Mouse (Mus musculus): Measurements from ENCODE around the gene I830077J02Rik. TPM values are rescaled to one million over a fixed set of nuclear protein-coding genes. Genes with fewer than 3 reads are reported as not detected.
"Not testable (repeated sequence)": the region's sequence is repeated elsewhere in the genome, so short reads cannot be mapped to it uniquely, and the experiment has no call there.

I830077J02Rik gene
- under 1 TPM; 0.28 to 0.64 TPM for total RNA-seq (2021)
- long read RNA-seq, experiment 1, partial matches to known transcripts = 0 of 1 reads
- long read RNA-seq, experiment 1, other reads (novel, unspliced or antisense) = 1 of 1 reads
- long read RNA-seq, experiment 2, partial matches to known transcripts = 0 of 1 reads
- long read RNA-seq, experiment 2, other reads (novel, unspliced or antisense) = 1 of 1 reads

DNA sequence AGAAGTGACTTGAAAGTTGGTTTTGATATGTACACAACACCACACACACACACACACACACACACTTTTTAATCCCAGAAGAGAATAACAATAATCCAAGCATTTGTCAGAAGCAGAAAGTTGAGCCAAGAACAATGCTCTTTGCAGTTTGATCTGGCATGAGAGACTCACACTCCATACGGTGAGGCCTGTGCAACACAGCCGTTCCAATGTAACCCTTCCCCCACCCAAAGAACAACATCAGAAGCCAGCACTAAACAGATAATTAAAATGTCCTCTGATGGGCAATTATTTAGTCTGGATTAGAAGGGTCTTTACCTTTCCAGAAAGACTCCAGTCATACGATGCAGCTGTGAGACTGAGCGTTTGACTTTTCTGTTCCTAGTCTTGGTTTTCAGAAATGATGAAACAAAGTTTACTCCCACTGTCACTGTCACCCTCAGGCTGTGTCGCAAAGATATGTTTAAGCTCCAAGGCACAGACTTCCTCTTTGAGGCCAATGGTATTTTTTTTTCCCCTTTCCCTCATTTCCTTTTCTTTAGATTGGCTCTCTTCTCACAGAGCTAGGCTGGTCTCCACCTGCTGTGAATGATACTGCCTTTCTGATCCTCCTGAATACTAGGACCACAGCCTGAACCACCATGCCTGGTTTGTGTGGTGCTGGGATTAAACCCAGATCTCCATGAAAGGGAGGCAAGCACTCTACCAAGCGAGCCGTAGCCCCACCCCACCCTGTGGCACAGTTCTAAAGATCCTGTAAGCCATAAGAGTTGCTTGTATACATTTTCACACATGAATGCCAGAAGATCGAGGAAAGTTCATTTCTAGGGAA, at the start of gene I830077J02Rik:
I830077J02Rik (minus strand) TSS at position 425 of the 832 bp plus-strand sequence.
- no peak for DNase-seq

DNA sequence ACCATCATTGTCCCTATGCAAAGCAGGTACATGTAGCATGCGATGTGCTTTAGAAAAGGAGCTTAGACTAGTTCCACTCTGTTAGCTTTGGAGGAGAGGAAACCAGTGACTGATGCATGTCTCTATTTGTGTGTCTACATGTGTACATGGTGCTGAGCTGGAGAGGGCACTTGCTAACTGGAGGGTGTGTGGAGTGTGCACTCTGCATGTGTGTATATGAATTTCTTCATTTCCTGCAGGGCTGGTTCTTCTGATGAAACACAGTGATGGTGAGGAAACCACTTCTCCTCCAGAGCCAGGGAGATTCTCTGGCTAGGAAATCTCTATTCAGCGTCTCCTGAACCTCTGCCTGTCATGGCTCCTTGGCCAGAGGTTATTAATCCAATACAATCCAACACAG, 41.7 kb upstream of the I830077J02Rik start:
- no peak for DNase-seq

DNA sequence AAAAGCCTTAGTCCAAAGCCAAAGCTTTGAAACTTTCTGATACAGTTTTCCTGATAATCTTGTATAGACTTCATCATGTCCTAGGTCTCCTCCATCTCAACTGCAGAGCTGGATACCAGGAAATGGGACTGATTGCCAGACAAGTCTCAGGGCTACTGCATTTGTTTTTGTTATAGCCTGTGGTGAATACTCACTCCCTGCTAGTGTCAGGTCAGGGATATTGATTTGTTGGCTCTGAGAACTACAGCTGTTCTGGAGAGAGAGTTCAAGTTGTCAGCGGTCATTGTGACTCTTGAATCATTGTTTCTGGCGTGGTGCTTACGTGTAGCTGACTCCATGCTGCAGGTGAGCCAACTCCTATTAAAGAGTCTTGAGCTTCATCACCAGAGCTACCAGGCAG, 40.9 kb upstream of the I830077J02Rik start, which contains the start of gene Ovgp1:
Ovgp1 (plus strand) TSS at position 301 of the 400 bp plus-strand sequence.
- no peak for DNase-seq

DNA sequence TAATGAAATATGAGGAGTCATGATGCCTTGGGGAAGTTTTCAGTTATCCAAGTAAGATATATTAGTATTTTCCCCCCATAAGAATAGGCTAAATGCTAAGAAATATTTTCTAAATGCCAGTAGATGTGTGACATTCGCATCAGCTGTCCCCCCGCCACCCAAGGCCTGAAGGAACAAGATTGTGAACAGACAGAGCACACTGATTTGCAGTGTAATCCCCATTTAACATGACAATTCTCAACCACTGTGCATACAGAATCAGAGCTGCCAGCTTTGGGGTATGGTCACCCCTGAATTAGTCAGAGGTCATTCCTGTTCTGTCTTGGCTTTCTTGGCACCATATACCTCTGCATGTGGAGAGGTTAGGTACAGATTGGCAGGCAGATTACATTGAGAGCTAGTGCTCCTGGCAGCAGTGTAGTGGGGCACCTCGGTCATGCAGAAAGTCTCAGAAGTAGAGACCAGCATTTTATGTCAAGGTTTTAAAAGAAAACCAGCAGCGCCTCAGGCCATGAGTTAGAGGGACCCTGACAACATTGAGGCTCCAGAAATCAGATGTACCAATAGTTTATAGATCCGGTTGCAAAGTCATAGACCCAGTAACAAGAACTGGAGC, 39.5 kb upstream of the I830077J02Rik start:
- DNase-seq = no peak

DNA sequence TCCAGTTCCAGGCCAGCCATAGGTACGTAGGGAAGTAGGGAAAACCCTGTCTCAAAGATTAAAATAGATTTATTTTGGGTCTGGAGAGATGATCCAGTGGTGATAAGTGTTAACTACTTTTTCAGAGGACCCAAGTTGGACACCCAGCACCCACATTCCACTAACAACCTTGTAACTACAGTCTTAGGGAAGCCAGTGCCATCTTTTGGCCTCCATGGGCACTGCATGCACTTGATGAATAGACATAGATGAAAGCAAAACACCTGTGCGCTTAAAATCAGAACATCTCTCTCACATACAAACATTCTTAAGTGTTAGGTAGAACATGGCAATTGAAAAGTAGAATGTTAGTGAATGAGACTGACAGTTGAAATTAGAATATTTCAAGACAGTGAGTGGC, 28.2 kb upstream of the I830077J02Rik start:
- DNase-seq = no peak

DNA sequence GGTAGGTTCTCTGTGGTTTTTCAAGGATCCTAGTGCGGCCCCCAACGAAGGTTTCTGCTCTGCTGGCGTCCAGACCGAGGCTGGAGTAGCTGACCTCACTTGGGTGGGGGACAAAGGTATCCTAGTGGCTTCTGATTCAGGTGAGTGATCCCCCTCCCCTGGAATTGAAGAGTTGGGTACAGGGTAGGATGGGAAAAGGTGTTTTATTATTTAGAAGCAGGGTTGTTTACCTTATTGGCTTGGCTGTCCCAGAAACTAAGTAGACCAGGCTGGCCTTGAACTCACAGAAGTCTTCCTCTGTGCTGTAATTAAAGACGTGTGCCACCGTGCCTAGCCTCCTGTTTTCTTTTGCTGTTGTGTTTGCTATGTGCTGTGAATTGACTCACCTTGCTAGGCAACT, 27.5 kb upstream of the I830077J02Rik start, which contains the start of gene Atp5f1:
Atp5f1 (minus strand) TSS at position 101 of the 400 bp plus-strand sequence.
- no peak for DNase-seq

DNA sequence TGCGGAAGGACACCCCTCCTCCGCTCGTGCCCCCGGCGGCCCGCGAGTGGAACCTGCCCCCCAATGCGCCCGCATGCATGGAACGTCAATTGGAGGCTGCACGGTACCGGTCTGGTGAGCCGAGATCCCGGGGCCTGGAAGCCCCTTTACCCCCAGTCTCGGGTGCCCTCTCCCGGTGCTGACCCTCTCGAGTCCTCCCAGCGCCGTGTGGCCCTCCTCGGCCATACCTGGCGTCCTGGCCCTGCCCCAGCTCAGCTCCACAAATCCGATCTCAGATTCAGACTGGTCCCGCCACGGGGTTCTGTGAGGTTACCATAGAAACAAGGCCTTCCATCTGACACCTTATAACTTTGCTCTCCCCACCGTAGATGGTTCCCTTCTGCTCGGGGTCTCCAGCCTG, 27.1 kb upstream of the I830077J02Rik start:
- no peak for DNase-seq

DNA sequence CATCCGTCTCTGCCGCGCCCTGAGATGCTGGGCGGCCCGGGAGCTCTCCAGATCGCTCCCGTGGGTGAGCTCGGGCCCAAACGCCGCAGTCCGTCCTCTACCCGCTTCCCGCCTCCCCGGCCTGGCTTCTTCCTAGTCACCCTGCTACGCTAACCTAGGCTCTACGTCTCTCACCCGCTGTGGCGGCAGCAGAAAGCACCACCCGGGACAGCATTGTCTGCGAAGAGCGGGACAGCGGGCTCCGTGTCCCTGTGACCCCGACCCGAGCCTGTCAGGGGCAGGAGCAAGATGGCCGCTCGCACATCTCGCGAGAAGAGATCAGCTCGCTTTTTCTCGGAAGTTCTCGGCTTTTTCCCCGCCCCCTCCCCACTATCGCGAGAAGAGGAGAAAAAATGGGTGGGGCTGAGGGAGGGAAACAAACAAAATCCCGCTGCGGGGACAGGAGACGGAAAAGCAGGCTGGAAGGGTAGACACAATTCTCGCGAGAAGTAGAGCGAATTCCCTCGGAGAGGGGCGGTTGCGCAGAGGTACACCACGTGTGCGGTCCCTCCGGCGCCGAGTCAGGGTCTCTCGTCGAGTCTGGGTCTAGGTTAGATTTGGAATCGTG, 26.6 kb upstream of the I830077J02Rik start, which contains the start of gene Wdr77:
Wdr77 (plus strand) TSS at position 396 of the 607 bp plus-strand sequence.
- peak; percentile 94 for DNase-seq

DNA sequence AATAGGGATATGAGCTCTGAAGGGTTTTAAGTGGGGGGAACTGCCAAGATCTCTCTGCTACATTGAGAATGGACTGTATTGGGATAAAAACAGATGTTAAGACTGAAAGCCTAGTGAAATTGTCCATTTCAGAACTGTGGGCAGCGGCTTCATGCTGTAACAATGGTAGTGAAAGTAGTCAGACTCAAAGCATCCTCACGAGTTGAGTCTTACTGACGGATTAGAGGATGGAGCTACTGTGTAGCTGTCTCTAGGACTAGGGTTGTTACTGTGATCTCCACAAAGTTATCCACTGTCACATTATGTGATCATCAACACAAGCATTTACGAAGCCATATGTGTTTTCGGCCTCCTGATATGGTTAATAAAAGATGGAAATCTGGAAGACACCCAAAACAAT, 25.7 kb upstream of the I830077J02Rik start:
- no peak for DNase-seq

DNA sequence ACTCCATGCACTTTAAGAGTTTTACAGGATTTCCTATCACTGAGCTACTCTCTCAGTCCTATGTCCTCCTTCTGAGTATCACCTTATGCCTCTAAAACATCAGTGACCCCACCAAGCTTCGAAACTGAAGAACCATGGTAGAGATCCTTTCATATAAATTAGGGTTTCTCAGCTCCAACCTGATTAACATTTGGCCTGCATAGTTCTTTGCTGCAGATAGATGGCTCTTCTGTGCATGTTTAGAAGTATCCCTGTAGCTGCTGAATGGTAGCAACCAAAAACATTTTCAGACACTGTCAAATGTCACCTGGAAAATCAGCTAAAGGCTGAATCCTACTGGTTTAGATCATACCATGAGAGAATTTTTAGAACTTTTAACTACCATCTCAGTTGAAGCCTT, 24.8 kb upstream of the I830077J02Rik start:
- DNase-seq = no peak

DNA sequence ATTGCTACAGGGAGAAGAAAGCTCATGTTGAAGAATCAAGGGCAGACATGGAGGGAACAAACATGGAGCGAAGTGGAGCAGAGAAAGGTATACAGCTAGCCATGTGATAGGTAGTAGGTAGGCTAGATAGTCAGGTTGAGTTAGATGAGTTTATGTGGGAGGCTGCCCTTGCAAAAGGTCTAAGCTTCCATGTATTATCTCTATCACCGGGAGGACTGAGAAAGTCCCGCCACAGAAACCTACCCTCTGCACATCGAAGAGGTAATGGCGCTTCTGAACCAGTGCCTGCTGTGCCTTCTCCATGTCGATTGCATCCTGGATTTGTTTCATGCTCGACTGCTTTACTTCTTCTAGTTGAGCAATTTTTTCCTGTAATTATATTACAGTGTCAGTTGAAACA, 18.9 kb upstream of the I830077J02Rik start:
- no peak for DNase-seq

DNA sequence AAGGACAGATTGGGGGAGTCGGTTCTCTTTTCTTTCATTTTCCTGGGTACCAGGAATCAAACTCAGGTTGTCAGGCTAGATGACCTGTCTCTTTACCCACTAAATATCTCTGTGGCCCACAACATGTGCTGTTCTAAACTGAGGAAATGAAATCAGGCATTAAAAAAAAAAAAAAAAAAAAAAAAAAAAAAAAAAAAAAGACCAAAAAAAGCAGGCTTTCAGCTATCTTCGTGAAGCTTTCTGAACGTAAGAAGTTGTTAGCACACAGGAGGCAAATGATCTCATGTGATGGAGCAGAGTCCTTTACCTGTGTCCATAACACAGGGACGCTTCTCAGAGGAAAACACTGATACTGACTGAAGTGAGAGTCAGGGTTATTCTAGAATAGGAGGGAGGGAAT, 3.6 kb upstream of the I830077J02Rik start:
- no peak for DNase-seq

DNA sequence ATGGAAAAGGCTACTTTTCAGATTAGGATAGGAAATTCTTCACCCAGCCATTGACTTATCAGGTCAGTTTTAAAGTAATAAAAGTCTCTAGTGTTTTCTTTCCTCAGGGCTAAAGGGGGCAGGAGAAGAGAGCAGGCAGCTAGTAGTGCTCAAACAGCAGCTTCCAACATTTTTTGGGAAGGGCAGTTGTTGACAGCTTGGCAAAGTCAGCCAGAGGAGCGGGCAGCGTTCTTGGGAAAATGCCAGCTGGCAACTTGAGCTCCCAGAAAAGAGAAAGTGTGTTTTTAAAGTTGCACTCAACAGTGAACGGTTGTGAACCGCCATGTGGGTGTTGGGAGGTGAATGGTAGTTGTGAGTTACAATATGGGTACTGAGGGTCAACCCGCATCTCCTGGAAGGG, 2.6 kb upstream of the I830077J02Rik start:
- no peak for DNase-seq

DNA sequence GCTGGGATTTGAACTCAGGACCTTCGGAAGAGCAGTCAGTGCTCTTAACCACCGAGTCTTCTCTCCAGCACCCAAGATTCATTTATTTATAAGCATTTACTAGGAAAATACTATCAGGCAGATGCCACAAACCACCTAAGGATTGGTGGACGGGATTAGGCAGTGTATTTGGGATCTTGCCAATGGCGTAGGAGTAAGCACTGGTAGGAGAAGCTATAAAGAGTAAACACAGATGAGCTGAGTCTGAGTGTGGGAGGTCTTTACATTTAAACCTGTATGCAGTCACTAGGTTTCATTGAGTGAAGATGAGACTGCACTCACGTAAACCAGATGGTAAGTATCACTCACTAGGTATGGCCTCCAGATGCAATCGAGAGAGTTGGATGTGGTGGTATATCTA, 1.5 kb upstream of the I830077J02Rik start:
- no peak for DNase-seq

DNA sequence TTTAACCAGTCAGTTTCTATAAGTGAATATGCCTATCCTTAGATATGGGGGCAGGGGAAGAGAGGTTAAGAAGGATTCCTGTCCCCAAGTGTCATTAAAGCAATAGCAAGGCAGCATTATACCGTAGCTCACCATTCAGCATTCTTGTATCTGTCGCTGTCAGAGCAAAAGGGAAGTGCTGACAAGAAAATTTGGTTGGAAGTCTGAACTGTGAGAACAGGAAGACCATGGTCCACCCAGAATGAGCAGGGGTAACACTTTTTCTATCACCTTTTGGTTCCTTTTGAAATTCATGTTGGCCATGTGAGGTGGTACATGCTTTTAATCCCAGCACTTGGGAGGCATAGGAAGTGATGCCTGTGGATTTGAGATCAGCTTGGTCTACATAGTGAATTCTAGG, 1.4 kb downstream of the I830077J02Rik start:
- DNase-seq = no peak

DNA sequence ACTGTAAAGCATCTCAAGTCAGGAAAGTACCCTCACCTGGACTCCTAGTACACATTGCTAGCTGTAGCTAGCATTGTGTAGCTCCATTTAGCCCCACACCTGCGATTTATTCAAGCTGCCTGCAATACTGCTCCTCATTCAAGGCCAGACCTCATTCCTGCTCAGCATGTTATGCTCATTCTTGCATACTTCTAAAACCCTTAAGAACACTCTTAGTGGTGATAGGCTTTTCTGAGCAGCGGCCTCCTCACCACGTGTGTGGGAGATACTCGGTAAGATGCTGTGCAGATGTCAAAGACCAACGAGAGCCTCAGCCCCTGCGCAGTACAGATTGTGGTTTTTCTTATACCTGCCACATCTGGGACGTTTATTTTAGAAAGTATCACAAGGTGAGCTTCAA, 2.6 kb downstream of the I830077J02Rik start:
- no peak for DNase-seq

DNA sequence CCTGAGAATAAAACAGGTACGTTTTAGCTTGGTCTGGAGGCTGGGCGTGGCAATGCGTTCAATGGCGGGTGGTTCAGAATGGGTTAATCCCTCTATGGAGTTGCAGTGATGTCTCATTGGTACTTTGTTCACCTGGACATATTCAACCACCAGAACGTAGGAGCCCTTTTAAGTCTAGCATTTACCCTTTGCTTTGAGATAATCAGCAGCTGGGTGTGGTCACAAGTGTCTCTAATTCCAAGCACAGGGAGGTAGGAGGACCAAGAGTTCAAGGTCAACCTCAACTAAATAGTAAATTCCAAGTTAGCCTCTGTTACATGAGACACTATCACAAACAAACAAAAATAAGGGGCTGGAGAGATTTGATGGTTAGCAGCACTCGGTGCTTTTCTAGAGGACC, 3.7 kb downstream of the I830077J02Rik start:
- no peak for DNase-seq

DNA sequence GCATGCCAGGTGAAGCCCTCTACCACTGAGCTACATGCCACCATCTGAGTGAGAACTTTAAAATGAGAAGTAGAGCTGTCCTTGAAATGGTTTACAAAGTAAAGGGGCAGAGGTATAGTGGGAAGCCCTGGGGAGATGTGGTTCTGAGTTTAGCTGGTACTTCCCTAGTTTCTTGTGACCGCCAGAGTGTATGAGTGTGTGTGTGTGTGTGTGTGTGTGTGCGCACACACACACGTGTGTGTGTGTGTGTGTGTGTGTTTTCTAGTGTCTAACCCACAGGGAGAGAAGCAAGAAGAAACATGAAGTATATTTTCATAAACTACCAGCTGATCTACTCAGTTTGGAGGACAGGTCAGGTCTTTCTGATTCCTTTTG, 4.3 kb downstream of the I830077J02Rik start:
- no peak for DNase-seq

DNA sequence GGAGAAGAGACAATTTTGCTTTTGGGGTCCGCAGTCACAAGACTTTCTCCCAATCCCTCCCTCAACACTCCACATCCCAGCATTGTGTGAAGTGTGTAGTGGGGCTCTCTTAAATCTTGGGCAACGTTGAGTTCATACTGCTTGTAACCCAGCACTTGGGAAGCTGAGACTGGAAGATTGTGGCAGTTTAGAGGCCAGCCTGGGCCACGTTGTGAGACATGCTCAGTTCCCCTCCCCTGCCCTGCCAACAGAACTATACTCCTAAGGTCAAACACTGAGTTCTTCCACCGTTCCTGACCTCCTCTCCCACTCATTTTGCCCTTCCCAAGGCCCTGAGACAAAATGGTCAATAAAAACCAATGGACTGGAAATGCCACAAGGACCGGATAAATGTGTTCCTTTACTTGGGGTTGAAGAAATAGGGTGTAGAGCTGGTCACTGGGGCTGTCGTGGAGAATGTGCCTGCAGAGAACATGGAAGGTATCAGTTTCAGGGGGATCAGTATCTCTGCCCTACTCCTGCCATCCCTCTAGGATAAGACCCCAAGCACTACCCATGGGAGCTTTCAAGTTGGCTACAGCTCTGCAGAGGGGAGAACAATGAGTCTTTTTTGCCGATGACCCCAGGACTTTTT, 4.8 kb downstream of the I830077J02Rik start:
- no peak for DNase-seq

DNA sequence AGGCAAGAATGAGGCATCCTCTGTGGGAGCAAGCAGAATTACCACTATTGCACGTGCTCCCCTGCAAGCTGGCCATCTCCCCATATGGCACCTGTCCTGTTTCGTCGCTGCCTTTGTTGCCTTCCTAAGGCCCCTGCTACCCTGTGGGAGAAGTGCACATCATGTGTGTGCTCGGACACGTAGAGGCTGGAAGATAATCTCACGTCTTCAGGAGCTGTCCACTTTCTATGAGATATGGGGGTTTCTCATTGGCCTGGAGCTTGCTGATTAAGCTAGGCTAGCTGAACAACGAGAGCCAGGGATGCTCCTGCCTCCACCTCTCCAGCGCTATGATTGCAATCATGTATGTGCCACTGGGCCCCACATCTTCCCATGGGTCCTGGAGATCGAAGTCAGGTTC, 7.8 kb downstream of the I830077J02Rik start:
- no peak for DNase-seq

DNA sequence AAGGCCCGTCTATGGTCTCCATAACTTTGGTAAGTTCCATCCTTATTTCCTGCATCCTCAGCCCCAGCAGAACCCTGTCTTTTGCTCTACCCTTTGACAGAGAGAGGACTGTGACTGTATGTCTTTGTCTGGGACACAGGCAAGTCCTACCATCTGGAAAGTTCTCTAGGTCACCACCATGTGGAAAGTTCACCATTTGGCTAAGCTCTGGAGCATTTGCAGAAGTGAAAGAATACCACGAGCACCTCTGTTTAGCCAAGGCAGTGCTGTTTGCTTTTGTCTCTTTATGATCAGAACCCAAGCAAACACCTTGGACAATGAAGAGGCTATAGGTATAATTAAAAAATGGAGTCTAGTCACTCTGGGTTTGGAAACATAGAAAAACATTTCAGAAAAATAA, 10.5 kb downstream of the I830077J02Rik start:
- DNase-seq = no peak

DNA sequence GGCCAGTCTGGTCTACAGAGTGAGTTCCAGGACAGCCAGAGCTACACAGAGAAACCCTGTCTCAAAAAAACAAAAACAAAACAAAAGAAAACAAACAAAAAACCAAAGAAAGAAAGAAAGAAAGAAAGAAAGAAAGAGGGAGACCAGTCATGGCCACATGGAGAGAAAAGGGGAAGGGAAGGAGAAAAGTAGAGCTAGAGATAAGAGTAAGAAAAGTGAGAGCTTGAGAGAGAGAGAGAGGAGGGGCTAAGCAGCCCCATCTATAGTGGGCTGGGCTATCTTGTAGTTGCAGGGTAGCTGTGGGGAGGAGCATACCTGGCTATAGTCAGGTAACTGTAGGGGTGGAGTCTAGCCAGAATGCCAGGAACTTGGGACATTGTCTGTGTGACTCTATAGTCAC, 11.7 kb downstream of the I830077J02Rik start:
- DNase-seq = not testable (repeated sequence)
